Mouse (Mus musculus): ENCODE data around the gene Optn. TPM values are rescaled to one million over a fixed set of nuclear protein-coding genes. Genes with fewer than 3 reads are reported as not detected.

Optn gene
- polyA plus RNA-seq (2012; rRNA removed), result 6.1 and 7.3 TPM in 2 replicates

GRCm38 (mm10) chr2:5063299-5064205 lies at the start of gene Optn:
Optn (minus strand) TSS chr2:5064051.

GRCm38 (mm10) chr2:5012491-5013324 lies 51.1 kb downstream of the Optn start, which contains the start of gene Mcm10:
Mcm10 (minus strand) TSS chr2:5012791.

GRCm38 (mm10) chr2:4975807-4976206 lies 88.0 kb downstream of the Optn start, which contains the start of gene Ucma:
Ucma (plus strand) TSS chr2:4976122.

Other genes with a start within 250 kb of the Optn start
- 15.4 and 18.4 TPM in 2 replicates for gene Sephs1, start 182.5 kb downstream of the Optn start, polyA plus RNA-seq (2012; rRNA removed)
- gene Phyh, start 145.0 kb downstream of the Optn start, polyA plus RNA-seq (2012; rRNA removed), result 33.1 and 44.3 TPM in 2 replicates
- gene Ucma, start 87.9 kb downstream of the Optn start, polyA plus RNA-seq (2012; rRNA removed), result not detected in 2 replicates
- 32.6 and 35.5 TPM in 2 replicates for gene Mcm10, start 51.3 kb downstream of the Optn start, polyA plus RNA-seq (2012; rRNA removed)
- gene Ccdc3, start 73.7 kb upstream of the Optn start, polyA plus RNA-seq (2012; rRNA removed), result 2.5 and 2.9 TPM in 2 replicates

Data from liver, embryonic 14 days (tissue).